Mouse (Mus musculus) gastrocnemius, adult 8-10 months (tissue): Measurements from ENCODE around the gene Sec14l4. TPM values are rescaled to one million over a fixed set of nuclear protein-coding genes. Genes with fewer than 3 reads are reported as not detected.

Experiments used
- DNase-seq, 2 experiments: peaks; one replicate each; pipeline ENCODE4 v3.0.0; 2022; ENCODE audit warnings: low spot score in 2 of 2
- total RNA-seq, 4 experiments: library from RNA; stranded (reverse); gene quantifications; 2 replicates each; pipeline ENCODE4 v1.2.4; 2022

Sec14l4 gene
- total RNA-seq, 4 experiments from 2014 or later, result not detected

GRCm38 (mm10) chr11:4027561-4028334 is 3.5 kb upstream of the Sec14l4 start:
- no peak for DNase-seq

GRCm38 (mm10) chr11:4029343-4029742 is 1.9 kb upstream of the Sec14l4 start:
- DNase-seq, result no peak

GRCm38 (mm10) chr11:4031961-4032360 is 699 bp downstream of the Sec14l4 start:
- no peak for DNase-seq

DNA sequence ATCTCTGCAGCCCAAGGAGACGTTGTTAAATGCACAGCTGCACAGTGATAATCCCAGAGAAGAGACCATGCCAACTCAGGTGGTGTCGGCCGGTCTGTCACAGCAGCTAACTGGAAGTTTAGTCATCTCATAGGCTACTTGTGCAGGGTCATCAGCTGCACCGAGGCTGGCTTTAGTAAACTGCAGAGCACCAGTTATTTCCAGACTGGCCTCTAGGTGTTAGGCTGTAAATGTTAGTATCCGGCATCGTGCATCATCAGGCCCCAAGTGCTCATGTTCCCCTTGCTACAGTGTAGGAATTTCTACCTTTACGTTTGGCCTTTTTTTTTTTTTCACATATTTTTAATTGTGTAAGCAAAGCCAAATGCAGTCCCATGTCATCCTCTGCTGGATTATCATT is 2.2 kb downstream of the Sec14l4 start:
- no peak for DNase-seq

DNA sequence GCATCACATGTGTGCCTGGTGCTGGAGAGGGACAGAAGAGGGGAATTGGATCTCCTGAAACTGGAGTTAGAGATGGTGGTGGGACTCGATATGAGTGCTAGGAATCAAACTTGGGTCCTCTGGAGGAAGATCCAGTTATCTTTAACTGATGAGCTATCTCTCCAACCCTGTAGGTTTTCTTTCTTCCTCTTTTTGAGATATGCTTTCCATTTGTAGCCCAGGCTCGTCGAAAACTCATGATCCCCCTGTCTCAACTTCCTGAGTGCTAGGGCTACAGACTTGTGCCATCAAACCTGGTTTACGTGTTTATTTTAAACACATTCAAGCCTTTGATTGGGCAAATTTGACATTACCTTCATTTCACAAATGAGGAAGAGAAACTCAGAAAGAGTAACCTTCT is 2.9 kb downstream of the Sec14l4 start:
- no peak for DNase-seq

- no peak for DNase-seq
Measured at GRCm38 (mm10) chr11:4035116-4035892, 4.0 kb downstream of the Sec14l4 start.

DNA sequence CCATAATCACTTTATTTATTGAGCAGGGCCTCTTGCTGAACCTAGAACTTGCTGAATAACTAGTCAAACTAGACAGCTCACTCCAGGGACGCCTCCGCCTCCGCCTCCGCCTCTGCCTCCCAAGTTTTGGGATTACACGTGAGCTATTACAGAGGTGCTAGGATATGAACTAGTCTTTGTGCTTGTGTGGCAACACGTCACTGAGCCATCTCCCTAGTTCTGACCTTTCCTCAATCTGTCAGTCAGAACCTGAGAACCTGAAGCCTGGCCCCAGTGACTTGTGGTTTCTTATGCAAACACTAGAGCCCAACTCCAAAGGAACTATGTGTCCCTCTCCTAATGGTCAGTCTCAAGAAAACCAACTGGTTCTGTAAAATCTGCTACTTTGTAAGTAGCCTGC is 4.7 kb downstream of the Sec14l4 start:
- no peak for DNase-seq

DNA sequence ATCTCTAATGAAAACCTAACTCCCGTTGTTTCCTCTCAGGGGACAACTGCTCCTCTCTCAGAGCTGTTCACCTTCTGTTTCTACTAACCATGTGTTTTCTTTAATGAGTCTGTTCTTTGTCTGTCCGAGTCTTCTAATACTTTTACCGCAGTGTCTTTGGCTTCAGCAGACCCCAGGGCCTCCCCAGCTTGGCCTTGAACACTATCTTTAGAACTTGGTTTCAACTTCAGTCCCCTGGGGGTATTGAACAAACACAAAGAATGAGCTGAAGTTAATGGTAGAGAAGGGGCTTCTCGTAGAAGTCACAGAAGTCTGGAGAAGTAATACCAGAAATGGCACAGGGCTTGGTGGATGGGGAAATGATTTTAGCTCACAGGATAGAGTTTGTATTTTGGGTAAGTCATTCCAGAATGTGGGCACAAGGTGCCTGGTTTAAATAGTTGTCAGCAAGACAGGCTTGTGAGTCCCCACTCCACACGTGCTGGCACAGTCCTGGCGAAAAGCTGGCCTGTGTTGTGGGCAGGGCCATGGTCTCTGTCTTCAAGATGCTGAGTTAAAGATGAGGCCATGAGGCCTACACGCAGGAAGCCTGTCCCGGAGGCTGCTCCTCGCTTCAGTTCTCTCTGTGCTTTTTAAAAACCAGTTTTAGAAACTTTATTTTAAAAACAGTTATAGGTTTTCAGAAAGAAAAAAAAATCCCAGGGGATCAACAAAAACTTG is 5.3 kb downstream of the Sec14l4 start:
- no peak for DNase-seq

- no peak for DNase-seq
Measured at GRCm38 (mm10) chr11:4039951-4040350, 8.7 kb downstream of the Sec14l4 start.

DNA sequence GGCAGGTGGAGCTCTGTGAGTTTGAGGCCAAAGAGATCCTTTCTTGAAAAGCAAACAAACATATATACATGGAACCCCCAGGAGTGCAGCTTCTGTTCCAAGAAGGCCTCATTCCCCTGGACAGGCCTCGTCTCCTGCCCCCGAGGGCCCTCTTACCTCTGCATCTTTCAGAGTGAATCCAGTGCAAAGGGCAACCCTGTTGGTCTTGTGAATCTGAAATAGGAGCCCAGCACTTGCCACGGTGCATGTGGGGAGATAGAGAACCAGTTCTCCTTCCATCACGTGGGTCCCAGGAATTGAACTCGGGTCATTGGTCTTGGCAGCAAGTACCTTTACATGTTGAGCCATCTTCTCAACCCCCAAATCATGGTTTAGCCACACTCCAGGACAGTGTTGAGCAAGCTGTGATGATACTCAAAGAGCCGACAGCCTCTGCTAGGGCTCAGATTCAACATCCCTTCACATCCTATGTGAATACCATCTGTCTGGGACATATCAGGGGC is 9.9 kb downstream of the Sec14l4 start:
- no peak for DNase-seq

- DNase-seq, result no peak
Measured at GRCm38 (mm10) chr11:4043081-4043480, 11.8 kb downstream of the Sec14l4 start.

GRCm38 (mm10) chr11:4046526-4046925 is 15.3 kb downstream of the Sec14l4 start:
- DNase-seq, result no peak

DNA sequence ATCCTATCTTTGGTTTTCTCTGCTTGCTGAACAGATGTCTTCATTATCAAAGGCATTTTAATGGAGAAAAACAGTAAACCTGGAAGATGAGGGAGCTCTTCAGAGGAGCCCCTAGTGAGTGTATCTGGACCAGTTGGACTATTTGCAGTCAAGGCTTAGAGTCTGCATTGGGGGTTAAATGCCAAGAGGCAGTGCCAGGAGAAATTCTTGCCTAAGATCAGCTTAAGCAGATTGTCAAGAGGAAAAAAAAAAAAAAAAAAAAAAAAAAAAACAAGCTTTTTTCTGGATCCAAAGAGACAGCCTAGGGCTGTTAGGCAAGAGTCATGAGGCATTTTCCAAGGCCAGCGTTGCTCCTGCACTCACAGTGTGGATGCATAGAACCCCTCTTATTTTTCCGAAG is 16.5 kb downstream of the Sec14l4 start:
- DNase-seq, result no peak

GRCm38 (mm10) chr11:4048438-4048837 is 17.2 kb downstream of the Sec14l4 start:
- no peak for DNase-seq

DNA sequence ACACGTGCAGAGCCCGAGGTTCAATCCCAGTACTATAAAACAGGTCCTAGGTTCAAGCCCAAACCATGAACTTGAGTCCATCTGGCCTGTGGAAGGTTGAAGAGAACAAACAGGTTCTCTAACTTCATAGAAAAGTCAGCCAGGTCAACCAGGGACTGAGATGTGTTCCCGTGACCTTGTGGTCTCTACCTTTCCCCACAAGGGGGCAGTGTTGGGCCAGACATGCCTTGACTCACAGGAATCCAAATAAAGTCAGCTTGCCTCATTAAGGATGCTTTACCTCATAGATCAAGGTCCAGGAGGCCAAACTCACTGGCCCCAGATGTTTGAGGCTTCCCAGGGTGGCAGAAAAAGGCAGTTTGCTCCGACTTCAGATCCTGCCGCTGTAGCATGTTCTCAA is 22.3 kb downstream of the Sec14l4 start:
- peak; percentile 32 to 37 for DNase-seq

DNA sequence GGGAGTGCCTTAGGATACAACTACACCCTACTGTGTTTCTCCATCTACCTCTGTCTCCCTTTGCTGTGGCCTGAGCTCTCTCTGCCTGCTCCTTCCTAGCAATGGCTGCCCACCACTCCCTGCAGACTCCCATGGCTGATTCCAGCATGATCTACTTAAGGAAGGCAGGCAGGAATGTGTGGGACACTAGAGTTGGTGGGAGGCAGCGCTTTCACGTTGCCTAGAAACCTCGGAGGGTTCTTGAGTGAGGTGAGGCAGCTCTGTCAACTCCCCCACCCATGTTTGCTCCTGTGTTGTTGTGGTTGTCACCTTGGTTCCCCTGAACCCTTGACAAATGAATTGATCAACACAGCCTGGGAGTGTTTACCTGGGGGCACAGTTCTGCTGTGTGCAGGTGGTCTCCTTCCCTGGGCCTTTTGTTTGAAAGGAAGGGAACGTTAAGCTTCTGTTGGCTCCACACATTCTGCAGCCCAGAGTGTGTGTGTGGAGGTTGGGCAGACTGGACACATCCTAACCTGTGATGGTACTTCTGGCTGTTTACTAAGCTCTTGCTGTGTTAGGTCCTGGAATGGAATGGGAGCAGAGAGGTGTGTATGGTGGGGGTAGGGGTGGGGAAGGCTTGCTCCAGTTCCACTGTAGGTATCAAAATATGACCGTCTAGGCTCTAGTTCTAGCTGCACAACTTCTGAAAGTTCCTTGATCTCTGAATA is 29.8 kb downstream of the Sec14l4 start:
- no peak for DNase-seq

DNA sequence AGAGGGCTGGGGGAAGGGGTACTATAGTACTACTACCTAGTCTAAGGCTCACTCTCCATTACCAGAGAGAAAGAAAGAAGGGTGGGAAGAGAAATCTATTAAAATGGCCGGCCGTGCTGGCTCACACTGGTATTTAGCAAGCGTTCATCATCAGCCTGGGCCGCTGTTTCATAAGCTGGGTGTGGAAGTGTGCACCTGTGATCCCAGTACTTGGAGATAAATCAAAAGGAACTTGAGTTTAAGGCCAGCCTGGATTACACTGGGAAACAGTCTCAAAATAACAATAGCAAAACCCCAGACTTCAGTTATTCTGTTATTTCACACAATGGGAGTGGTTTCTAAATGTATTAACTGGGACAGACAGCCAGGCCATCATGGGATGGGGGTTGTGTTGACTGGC is 31.3 kb downstream of the Sec14l4 start:
- no peak for DNase-seq

- no peak for DNase-seq
Measured at GRCm38 (mm10) chr11:4062981-4063380, 31.7 kb downstream of the Sec14l4 start.

DNA sequence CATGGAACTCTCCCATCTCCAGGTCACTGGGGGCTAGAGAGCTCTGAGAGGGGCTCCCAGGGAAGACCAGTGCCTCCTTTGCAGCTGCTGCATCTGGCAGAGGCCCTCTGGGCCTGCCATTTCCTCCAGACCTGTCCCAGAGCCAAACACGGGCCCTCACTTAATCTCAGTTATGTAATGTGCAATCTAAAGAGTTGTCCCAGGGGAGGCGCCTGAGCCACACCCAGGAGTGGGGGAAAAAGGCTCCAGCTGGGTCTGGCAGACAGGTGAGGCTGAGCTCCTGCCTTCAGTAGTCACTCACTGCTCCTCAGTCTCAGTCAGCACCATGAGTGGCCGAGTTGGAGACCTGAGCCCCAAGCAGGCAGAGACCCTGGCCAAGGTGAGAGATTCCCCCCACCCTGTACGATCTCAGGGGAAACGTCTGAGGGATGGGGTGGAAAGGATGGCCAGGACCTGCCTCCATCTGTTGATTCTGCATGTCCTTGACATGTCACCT is 33.4 kb downstream of the Sec14l4 start, which contains the start of gene Sec14l3:
Gene Sec14l3 (plus strand): TSS at position 215 of the 496 bp plus-strand sequence.
- DNase-seq, result no peak

- DNase-seq, result no peak
Measured at GRCm38 (mm10) chr11:4069664-4070063, 38.4 kb downstream of the Sec14l4 start.

DNA sequence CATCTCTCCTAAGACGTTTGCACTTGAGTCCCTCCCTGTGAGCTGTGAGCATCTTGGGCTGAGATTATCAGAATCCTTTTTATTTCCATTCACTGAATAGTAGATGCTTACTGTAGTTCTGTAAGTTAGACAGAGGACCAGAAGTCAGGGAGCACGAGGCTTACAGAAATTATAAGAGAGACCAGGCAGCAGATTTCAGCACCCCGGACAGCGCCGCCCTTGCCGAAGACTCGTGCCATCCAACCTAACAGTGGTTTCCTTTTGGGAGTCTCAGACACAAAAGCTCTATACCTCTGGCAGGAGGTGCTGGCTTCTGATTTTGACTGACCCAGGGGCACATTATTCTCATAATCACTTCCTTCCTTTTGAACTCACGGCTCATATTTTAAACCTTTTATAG is 45.4 kb downstream of the Sec14l4 start:
- DNase-seq, result no peak
